Mouse (Mus musculus): ENCODE measurements around the gene Brd4.
A peak's percentile ranks its signal among the peaks of the same experiment; 100 is the strongest.

The Brd4 gene

DNA sequence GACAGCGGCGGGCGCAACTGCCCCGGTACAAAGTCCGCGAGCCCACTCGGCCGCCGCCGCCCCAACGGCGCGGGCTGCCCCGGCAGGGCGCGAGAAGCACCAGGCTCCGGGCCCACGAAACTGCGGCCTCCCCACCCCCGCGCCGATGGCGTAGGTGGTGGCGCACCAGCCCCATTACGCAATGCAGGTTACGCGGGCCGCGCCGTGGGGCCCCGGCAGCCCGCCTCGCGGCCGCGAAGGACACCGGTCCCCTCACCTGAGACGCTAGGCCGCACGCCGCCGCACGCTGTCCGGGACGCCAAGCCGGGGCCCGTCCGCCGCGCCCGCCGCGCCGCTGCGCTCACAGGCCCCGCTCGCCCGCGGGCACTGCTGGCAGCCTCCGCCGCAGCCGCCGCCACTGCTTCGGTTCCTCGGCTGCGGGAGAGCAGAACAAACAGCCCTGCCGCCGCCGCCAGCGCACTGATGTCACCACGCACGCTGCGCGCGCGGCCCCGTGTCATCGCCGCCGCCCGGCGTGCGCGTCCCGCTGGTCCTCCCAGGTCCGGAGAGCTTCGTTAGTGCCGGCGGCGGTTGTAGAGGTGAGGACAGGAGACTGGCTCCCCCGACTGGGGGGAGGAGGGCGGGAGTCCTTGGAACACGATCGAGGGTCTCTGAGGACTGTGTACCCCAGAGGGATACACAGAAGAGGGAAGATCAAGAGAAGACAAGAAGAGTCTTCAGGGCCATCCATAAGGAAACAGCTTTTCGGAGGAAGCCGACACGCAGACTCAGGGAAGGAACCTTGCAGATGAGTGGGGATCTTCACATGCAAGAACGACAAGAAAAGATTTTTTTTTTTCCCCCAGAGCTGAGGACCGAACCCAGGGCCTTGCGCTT, at the start of gene Brd4:
Brd4 (minus strand) TSS at position 461 of the 876 bp plus-strand sequence.
- peak; percentile 92 to 95 for DNase-seq

DNA sequence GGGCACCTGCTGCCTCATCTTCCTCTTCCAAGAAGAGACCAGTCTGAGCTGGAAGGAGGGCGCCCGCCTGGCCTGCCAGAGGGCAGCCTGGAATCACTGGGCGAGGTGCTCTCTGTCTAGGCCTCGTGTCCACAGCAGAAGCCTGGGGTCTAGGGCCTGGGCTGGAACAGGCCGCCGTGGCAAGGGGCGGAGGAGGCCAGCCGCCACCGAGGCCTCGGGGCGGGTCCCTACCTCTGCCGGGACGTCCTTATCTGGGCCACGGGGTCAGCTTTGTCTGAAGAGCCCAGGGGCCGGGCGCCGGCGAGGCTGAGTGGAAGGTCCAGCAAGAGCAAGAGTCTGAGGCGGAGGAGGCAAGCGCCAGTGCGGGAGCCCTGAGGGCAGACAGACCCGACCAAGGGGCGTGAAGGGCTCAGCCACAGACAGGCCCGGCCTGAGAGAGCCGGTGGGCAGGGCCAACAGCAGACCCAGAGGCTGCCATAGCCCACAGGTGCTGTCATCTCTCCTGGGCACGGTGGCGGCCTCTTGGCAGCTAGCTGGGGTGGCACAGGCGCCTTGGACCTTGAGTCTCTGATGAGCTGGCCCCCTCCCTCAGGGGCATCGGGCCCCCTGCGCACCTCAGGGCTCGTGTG, 49.3 kb upstream of the Brd4 start:
- DNase-seq, result no peak

DNA sequence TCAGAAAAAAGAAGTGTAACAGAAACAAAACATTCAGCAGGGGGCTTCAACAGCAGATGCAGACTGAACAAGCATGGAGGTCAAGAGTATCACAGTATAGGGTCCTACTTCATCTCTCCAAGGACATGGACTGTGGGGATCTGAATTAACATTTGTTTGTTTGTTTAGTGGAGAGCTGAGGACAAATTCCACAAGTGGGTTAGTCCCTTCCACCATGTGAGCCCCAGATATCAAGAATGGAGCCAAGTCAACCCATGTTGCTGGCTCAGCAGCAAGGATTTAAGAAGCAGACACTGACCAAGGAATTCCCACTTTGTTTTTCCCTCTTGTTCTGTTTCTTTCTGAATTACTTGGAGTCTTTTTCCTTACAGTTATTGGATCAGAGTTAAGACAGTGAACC, 43.0 kb upstream of the Brd4 start:
- no peak for DNase-seq

DNA sequence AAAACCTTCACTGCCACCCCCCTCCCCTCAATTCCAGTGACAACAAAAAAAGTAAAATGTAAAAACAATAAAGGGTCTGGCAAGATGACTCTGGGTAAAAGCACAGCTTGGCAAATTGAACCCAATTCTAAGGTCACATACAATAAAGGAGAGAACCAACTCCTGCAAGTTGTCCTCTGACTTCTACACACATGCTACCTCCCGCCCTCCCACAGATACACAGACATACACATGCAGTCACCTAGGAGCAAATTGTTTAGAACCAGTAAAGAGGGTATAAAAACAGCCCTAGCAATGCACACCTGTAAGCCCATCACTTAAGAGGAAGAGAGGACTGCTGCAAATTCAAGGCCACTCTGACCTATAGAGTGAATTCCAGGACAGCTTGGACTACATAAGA, 38.3 kb upstream of the Brd4 start:
- DNase-seq, result no peak

GRCm38 (mm10) chr17:32321836-32322235, 37.3 kb upstream of the Brd4 start:
- peak in 1 of 2 experiments; percentile 21 for DNase-seq

- no peak for DNase-seq
Measured at GRCm38 (mm10) chr17:32321390-32321734, 36.8 kb upstream of the Brd4 start.

GRCm38 (mm10) chr17:32320597-32321389, 36.3 kb upstream of the Brd4 start, which contains the start of gene Akap8:
Gene Akap8, minus strand, starts transcription at chr17:32321238.
- peak; percentile 97 to 99 for DNase-seq

- DNase-seq, result no peak
Measured at GRCm38 (mm10) chr17:32319950-32320349, 35.4 kb upstream of the Brd4 start.

- DNase-seq, result no peak
Measured at GRCm38 (mm10) chr17:32317708-32318107, 33.2 kb upstream of the Brd4 start.

DNA sequence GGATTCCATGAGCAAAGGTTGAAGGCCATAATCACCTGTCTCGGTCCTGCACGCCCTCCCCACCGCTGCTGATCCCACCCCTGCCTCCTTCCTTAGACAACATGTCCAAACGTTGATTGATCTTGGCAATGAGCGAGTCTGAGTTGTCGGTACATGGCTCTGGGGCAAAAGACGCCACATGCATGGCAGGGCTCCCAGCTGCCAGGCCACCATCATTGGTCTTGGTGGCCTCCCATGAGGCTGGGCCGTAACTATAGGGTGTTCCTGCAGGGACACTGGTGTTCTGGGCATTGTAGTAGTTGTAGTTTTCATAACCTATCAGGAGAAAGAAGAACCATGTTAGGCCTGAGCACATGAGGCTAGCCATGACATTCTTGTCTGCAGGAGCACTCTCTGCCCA, 32.5 kb upstream of the Brd4 start:
- no peak for DNase-seq

GRCm38 (mm10) chr17:32315560-32315959, 31.0 kb upstream of the Brd4 start:
- DNase-seq, result no peak

DNA sequence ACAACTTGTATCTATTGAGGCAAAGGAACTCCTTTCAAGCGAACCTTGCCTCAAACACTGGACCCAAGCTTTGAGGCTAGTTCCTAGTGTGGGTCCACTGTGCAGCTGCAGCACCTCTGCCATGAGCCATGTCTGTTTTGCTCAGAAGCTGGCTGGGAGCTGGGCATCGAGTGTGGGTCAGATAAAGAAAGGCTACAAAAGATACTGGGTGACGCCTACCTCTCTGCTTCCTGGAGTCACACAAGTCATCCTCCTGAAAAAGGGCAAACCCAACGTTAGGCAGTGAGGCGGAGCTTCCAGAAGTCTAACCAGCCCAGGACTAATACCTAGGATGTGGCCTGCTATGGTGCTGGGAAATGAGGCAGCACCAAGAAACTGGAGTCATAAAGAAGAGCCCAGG, 29.4 kb upstream of the Brd4 start:
- no peak for DNase-seq

DNA sequence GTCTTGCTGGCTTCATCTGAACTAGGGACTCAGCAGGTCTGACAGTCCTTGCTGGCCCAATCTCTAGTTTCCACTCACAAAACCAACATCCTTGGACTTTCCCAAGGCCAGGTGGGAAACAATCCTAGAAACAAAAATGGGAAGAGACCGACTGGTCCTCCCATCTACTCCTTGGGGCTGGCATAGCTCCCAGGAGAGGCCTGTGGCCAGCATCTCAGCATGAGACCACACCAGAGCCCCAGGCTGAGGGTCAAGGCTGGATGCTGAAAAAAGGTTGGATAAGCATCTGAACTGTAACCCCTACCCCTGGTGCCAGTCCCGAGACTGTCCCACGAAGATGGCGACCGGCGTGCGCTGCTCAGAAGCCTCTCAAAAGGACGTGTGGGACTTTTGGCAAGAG, 28.3 kb upstream of the Brd4 start:
- DNase-seq, result no peak

DNA sequence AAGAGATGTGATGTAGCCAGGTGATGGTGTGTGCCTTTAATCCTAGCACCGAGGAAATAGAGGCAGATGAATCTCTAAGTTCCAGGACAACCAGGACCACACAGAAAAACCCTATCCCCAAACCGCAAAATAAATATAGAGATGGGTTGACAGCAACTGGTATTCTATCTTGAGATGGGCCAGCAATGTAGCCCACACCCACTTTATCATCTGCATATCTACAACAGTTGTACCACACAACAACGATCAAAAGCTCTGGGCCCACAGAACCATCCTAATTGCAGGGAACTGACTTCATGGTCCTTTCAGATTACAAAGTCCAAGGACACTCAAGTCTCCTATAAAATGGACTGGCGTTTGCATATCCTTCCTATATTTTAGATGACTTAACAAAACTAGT, 23.4 kb upstream of the Brd4 start:
- DNase-seq, result no peak

DNA sequence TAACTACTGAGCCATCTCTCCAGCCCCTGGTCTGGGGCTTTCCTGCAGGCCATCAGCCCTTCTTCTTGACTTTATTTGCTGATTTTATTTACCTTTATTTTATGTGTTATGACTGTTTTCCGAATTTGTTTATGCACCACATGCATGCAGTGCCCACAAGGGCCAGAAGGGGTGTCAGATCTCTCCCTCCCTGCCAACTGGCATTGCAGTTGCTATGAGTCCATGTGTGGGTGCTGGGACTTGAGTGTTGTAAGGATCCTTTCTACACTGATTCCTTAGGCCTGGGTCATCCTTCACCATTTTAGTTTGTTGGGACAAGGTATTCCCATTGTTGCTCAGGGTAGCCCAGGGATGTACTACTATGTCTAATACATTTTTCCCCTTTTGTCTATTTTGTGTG, 13.6 kb upstream of the Brd4 start:
- no peak for DNase-seq

DNA sequence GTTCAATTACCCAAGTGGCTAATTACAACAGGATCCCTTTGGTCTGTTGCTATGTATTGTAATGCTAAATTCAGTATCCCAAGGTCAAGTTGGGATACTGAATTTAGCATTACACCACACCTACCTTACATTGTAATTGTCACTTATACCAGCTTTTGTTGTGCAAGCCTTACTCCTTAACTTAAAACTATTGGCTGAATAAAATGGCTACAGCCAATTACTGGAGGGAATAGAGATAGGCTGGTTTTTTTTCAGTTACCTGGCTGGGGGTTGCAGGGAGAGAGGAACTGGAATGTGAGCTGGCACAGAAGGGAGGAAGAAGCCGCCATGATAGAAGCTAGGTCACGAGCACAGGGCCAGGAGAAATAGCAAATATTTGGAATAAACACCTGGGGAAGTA, 11.4 kb upstream of the Brd4 start:
- DNase-seq, result no peak

- DNase-seq, result no peak
Measured at GRCm38 (mm10) chr17:32295160-32295559, 10.6 kb upstream of the Brd4 start.

DNA sequence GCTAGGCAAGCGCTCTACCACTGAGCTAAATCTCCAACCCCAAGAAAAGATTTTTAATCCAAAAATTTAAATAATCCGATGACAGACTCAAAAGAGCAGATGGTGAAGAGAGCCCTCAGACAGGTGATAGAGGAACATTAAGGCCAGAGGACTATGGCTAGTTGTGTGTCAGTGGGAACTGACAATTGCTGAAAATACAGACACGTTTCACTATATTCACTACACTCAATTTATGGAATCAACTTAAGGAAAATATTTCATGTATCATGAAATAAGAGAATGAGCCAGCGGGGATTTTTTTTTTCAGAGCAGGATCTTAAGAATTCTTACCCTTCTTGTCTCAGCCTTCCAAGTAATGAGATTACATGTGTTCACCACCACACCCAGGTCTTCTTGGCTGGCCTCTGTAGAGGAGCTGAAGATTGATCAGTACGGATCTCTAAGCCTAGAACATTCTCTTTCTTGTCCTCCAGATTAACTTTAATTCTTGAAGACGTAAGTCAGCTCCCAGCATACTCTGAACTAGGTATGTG, 682 bp upstream of the Brd4 start:
- no peak for DNase-seq

DNA sequence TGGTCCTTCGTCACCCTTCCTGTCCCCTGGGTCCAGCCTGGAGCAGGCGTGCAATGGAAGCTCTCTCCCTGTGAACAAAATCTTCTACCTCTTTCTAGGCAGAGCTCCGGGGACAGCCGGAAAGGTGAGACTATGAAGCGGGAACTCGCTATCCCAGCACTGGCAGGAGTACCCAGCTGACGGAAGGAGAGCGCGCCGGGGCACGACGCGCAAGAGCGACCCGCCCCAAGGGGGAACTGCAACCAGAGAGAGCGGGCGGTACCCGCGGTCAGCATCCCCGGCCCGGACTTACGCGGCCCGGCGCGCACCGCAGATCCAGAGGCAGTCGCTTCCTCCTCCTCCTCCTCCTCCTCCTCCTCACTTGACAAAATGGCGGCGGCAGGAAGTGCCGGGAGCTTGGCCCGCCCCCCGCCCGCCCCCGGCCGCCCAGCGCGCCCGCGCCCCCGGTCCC, 726 bp downstream of the Brd4 start:
- DNase-seq, result peak; percentile 68 to 81

DNA sequence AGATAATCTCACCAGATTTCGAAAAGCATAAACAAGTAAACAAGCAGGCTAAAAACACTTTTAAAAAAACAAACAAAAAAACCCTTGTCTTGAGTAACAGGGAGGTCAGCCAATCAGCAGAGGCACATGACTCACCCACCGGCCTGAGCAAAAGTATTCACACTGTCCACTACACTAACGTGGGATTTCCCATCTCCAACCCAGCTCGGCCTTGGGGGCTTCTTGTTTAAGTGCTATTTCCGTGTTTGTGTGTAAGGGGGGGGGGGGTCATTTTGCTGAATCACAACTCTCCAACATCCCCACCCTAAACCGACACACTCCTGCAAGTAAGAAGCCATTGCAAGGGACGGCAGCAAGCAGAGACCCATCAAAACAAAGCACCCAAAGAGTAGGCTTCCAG, 1.2 kb downstream of the Brd4 start:
- peak; percentile 31 to 56 for DNase-seq

DNA sequence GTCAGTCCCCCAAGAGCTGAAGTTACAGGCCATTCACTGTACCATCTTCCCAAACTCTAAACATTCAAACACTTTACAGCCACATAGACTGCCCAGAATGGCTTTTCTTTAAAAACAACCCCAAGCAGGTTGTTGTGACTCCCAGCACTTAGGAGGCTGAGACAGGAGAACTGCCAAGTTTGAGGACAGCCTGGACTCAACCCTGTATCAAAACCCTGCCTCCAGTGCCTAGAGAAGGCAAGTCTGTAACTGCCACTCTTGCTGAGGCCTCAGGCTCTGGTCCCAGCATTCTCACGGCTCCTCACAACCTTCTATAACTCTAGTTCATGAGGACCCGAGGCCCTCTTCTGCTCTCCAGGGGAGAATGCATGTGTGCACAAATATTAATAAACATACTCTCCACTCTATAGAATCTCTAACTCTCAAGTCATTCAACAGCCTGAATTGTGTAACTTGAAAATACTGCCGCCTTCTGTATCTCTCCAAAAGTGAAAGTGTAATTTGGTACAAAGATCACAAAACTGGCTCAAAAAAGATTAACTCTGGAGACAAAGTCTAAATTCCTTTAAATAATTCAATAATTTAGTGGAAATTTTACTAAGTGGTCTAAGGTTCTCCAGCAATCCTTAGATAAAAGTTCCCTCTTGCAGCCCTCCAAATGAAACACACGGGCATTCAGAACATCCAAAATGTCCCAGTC, 2.8 kb downstream of the Brd4 start:
- DNase-seq, result no peak

GRCm38 (mm10) chr17:32281126-32281525, 3.4 kb downstream of the Brd4 start:
- no peak for DNase-seq

DNA sequence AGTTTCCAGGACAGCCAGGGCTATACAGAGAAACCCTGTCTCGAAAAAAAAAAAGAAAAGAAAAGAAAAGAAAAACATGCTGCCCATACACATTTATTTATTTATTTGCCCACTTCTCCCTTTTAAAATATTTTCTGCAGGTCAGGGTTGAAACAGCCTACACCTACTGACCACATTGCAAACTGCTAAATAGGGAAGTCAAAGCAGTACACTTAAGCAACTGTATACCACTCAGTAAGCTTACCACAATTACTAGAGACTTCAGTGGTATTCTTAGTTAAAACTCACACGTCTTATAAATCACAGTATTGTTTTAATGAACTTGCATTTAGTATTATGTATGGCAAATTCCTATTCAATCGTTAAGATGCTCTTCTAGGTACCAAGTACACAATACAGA, 3.9 kb downstream of the Brd4 start:
- DNase-seq, result no peak
